Mouse (Mus musculus) MN1 (cell line): ENCODE data around the gene Orm2.
A peak's percentile ranks its signal among the peaks of the same experiment; 100 is the strongest.
"Not testable (repeated sequence)": the region's sequence is repeated elsewhere in the genome, so short reads cannot be mapped to it uniquely, and the experiment has no call there.

Experiments used
- DNase-seq: peaks from one replicate; pipeline ENCODE4 v3.0.0-alpha.2; 2016; ENCODE audit warnings: low spot score

Orm2 gene

DNA sequence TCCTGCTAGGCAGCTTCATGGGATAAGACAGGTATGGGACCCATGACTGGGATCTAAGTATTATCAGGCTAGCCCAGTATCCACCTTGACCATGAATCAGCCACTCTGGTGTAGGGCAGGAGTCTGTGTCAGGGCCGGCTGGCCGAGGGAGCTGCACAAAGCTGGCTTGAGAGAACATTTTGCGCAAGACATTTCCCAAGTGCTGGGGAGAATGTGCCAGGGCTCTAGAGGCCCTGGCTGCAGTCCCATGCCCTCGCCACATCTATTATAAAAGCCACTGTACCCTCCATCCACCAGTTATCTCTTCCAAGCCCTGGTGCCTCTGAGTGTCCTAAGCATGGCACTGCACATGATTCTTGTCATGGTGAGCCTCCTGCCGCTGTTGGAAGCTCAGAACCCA lies at the start of gene Orm2:
Orm2 (plus strand) TSS at position 300 of the 400 bp plus-strand sequence.
- DNase-seq: no peak

- no peak for DNase-seq
These were observed 48.2 kb upstream of the Orm2 start for GRCm38 (mm10) chr4:63314063-63314462.

- no peak for DNase-seq
These were observed 46.0 kb upstream of the Orm2 start for GRCm38 (mm10) chr4:63316076-63316746.

- DNase-seq: not testable (repeated sequence)
These were observed 42.7 kb upstream of the Orm2 start for GRCm38 (mm10) chr4:63319566-63319965.

DNA sequence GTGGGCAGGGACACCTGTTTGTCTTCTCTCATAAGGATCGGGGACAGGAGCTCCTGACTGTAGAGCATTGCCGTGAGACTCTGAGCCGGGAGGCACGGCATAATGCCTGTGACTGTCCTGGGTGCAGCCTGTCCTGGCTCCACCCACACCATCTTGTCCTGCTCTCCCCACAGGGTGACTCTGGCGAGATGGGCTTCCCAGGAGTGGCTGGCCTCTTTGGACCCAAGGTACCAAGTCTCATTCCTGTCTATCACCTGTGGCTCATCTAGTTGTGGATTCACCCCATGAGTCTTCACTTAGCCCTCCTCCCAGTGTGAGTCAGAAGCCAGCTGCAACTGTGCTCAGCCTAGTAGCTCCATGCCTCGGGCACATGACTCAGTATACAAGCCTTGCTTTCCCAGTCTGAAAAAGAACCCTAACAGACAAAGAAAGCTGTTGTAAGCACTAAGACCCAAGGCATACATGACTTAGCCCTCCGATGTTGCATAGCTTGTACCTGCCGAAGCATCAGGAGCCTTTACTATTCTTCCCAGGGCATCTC lies 38.9 kb upstream of the Orm2 start:
- DNase-seq: no peak

GRCm38 (mm10) chr4:63333403-63333802 lies 28.8 kb upstream of the Orm2 start:
- DNase-seq: no peak

DNA sequence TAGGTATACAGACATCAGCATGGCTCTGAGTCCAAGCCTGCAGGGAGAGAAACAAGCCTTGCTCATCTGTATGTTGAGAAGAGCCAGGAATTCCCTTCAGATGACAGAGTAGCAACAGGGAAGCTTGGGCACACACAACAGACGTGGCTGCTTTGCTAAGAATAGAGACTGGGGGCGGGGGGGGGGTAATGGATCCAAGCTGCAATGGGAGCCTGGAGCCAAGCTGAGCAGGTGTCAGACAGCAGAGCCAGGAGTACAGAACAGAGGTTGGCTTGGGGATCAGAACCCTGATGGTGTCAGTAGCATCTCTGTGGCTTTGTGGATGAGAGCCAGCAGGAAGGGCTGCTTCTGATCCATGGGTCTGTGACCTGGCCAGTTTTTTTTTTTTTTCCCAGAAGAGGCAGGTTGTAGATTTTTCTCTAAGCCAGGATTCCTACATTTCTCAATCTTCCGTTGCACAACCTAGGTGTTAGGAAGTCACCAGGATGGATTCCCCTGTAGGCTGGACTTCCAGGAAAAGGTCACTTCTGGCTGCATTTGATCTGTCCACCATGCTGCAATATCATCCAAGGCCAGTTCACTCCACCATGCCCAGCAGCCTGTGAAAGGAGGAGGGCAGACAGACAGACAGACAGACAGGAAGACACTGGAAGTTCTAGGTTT lies 23.7 kb upstream of the Orm2 start:
- DNase-seq: no peak

GRCm38 (mm10) chr4:63342491-63342890 lies 19.8 kb upstream of the Orm2 start:
- DNase-seq: no peak

DNA sequence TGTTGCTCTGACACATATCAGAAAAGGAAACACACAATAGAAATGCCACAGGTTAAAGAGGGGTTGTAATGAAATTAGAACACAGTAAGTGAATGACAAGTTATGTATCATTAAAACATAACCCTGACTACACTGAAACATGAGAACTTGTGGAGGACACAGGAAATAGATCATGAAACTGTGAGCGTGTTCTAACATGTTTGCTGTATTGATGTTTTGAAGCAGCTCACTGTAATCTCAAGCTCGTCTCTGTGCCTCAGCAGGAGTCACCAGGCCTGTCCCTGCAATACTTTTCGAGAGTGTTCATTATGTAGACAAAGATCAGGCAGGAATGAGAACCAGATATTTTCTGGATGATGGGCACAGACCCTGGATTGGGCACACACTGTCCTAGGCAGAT lies 18.6 kb upstream of the Orm2 start:
- DNase-seq: no peak

DNA sequence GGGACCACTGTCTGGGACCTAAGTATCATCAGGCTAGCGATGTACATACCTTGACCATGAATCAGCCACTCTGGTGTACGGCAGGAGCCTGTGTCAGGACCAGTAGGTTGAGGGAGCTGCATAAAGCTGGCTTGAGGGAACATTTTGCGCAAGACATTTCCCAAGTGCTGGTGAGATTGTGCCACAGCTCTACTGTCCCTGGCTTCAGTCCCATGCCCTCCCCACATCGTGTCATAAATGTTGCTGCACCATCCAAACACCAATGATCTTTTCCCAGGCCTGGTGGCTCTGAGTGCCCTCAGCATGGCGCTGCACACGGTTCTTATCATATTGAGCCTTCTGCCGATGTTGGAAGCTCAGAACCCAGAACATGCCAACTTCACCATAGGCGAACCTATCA lies 18.0 kb upstream of the Orm2 start, which contains the start of gene Orm1:
Orm1 (plus strand) TSS at position 266 of the 400 bp plus-strand sequence.
- DNase-seq: no peak

DNA sequence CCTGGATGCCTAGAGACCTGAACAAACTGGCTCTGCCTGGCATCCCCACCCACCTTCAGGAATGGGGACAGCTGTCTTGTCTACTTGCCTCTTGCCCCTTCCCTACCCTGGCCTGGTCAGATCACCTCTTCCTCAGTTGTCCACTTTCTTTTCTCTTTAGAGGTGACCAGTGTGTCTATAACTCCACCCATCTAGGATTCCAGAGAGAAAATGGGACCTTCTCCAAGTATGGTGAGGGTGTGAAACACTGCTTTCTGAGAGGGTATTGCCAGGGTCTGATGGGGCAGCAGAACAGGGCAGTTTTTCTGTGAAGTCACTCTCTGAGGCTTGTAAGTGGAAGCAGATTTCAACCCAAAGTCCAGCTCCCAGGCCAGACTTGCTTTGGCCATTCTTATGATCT lies 17.0 kb upstream of the Orm2 start:
- no peak for DNase-seq

- DNase-seq: no peak
These were observed 15.6 kb upstream of the Orm2 start for GRCm38 (mm10) chr4:63346659-63347058.

DNA sequence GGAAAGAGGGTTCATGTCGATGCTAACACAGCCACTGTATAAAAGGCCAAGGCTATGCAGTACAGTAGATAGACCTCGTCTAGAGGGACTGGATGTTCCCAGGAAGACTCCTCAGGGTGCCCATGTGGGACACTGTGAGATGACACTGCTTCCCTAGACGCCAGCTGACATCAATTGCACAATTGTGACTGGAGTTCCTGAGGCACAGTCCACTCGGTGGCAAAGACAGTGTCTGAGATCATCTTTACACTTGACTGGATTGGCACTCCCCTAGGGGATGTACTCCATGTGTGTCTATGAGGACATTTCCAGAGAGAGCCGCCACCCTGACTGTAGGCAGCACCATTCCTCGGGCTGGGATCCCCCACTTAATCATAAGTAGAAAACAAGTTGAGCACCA lies 13.7 kb upstream of the Orm2 start:
- no peak for DNase-seq

DNA sequence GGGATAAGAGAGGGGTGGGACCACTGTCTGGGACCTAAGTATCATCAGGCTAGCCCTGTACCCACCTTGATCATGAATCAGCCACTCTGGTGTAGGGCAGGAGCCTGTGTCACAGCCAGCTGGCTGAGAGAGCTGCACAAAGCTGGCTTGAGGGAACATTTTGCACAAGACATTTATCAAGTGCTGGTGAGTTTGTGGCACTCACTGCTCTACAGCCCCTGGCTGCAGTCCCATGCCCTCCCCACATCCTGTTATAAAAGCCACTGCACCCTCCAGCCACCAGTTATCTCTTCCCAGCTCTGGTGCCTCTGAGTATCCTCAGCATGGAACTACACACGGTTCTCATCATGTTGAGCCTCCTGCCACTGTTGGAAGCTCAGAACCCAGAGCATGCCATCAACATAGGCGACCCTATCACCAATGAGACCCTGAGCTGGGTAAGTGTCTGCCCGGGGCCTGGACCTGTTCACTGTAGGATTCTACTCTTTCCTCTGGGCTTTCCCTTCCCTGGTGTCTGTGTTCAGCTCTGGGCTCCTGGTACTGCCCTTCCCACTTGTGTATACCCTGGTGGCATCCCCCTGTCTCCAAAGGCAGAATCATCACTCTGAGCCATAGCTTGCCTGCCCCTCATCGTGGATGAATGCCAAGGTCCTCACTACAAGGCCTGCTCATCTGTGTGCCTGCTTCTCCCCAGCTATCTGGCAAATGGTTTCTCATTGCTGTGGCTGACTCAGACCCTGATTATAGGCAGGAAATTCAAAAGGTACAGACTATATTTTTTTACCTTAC lies 6.2 kb upstream of the Orm2 start, which contains the start of gene Orm3:
Orm3 (plus strand) TSS at position 286 of the 789 bp plus-strand sequence.
- no peak for DNase-seq

DNA sequence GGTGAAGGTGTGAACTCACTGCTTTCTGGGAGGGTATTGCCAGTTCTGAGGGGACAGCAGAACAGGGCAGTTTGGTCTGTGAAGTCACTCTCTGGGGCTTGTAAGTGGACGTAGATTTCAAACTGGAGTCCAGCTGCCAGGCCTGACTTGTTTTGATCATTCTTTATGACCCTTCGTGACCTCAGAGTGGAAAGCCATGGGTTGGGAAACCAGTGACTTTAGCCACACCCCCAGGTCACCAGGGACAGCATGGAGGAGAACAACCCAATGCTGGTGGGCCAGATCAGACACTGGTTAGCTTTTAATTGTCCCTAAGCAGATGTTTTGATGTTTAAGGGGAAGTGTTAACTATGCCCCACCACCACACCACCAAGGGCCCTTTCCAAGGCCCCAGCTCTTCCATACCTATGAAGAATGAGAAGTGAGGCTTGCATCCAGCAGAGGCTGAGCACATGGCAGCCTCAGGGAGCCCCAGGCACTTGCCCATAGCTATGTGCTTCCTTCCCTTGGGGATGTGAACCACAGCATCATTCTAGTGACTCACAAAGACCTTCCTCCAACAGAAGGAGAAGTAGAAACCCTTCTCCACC lies 5.2 kb upstream of the Orm2 start:
- DNase-seq: no peak

GRCm38 (mm10) chr4:63359861-63360260 lies 2.4 kb upstream of the Orm2 start:
- DNase-seq: no peak

DNA sequence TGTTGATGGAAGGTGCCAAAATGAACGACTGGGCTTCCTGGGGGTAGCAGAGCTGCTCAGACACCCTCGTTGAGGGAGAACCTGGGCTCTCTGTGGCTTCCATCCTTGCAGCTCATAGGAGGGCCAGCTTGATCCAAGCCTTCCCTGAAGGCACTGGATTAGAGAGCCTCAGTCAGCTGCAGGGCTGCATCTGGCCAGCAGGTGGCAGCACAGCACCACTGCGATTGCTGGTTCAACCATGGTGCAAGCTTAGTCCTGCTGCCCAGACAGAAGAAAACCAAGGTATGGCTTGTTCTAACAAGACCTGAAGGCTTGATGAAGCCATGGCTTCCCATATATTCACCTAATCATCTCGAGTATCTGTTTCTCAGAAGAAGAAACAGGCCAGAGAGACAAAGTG lies 6.3 kb downstream of the Orm2 start:
- peak; percentile 68 for DNase-seq

- no peak for DNase-seq
These were observed 8.6 kb downstream of the Orm2 start for GRCm38 (mm10) chr4:63370897-63371296.

DNA sequence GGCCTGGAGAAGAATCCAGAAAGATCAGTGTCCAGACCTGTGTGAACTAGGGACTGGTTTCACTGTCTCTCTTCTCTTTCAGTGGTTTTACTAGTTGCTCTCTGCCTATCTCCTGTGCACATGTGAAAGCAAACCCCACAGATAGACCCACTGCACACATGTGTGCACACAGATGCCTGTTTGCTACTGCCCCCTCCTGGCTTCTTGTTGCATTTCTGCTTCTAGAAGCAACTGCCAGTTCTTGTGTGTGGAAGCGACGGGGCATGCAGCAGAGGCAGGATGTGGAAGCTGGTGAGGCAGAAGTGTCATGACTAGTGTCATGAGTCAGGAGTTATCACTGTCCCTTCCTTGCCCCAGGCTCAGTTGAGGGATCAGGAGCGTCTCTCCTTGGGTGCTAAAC lies 9.6 kb downstream of the Orm2 start:
- peak; percentile 9 for DNase-seq

DNA sequence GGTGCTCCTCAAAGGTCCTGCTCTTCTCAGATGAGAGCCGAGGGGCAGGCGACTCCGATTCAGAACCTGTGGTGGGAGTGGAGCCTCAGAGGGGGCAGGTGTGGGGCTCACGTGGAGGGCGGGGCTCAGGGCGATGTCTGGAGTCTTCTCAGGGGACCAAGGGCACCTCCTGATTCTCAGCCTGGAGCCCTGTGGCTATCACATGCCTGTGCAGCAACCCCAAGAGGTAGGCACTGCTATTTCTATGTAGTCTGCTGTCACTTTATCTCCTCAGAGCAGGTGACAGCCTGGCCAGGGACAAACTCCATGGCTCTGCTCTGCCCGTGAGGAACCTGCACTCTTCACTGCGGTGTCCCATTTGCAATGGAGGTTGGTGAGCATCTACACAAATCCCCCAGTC lies 11.2 kb downstream of the Orm2 start:
- DNase-seq: no peak

DNA sequence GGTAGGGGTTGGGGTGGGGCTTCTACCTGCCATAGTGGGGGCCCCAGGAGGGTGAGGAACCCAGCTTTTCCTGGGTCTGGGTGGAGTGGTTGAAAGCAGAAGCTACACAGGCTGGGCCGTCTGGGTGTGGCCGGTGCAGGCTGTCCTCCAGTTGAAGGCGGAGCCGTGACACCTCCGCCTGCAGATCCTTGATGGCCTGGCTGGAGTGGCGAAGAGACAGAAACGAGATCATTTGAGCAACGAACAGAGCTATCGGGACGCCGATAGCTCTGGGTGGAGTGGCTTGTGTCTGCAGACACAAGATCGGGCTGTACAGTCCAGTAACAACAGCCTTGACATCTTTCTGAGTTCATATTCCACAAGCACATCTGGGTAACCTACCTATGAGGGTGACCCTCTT lies 12.1 kb downstream of the Orm2 start:
- no peak for DNase-seq

DNA sequence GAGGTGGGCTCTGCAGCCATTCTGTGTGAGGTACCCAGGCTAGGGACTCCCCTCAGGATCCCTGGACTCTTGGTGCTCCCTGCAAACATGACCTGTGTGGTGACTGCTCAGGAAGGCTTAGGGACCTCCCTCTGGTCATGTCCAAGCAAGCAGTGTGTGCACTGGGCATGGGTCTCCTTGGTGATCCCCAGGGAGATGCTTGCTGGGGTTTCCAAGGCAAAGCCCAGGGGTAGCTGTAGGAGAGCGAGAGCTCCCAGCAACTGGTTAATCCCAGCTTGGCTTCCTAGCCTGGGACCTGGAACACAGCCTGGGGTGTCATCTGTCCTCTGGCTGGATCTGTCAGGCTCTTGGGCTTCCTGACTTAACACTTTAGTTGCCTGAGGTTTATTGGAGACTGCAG lies 13.1 kb downstream of the Orm2 start:
- DNase-seq: no peak
